Mouse (Mus musculus): ENCODE measurements around the gene Kiz.

Kiz gene

DNA sequence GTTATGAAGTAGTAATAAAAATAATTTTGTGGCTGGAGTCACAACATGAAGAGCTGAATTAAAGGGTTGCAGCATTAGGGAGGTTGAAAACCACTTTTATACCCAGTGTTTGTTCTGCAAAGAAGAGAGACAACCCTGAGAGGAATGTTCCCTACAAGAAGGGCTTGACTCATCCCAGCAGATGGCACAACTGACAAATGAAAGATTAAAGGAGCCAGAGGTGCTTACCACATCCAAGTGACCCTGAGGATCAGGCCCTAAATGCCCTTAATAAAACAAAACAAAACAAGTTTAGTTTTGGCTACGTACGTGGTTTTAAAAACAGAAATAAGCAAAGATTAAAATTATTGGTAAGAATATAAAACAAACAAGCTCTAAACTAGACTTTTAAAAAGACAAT, 129.2 kb downstream of the Kiz start:
- no peak for DNase-seq

DNA sequence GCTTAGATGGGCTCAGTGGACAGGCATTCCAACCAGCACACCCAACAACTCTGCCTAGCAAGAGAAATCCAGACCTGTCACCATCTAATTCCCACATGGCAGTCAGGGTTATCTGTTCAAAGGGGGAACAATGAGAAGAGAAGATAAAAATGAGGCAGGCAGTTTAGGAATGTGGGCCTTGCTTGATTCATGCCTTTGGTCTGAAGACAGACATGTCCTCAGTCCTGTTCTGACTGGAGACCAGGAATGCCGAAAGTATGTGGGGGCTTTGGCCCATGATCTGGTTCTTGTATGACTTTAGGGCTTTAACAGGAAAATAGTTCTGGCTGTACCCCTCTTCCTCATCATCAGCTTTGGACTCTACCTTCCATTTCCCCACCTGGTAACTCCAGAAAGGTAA, 130.1 kb downstream of the Kiz start:
- no peak for DNase-seq

DNA sequence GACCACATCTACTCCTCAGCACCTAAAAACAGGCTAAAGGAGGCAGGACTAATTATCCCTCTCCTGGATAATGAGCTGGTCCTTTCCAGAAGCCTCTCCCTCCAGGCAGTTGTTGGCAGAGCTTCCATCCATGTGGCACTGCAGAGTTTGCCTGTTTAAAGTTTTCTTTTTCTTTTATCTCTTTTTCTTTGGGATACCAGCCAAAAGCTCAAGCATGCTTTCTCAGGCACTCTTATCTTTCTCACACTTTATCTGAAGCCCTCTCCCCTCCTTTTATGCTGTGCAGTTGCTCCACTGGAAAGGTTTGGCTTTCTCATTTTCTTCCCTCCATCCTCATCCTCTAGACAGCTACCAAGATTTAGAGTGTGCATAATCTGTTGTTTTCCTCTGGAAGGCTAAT, 130.8 kb downstream of the Kiz start:
- no peak for DNase-seq

DNA sequence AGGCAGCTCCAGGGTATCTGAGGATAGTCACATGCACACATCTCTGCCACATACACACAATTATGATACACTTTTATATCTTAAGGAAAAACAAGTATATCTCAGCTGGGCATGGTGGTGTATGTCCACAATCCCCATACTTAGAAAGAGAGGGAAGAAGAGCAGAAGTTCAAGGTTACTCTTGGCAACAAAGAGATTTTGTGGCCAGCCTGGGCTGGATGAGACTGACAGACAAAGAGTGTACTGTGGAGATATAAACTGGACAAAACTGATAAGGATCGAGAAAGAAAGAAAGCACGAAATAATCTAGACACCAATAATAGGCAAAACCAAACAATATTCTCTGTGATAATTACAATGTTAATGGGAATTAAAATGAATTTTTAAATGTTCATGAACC, 151.6 kb downstream of the Kiz start:
- no peak for DNase-seq

DNA sequence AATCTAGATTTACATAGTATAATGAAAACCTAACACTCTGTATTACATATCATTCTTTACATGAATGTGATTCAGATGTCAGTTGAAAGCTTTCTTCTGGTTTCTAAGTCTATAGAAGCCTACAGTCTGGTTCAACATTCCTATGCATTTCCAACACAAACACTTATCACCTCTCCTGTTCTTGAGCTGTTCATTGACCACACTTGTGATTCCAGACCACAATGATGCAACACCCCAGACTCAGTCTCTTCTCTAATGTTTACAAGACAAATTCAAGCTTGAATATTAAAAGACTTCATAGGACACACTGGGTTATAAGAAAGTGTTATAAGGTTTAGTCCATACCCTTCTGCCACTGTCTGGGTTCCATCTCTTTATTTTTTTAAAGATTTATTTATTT, 153.4 kb downstream of the Kiz start:
- peak in 1 of 2 experiments; percentile 36 for DNase-seq

DNA sequence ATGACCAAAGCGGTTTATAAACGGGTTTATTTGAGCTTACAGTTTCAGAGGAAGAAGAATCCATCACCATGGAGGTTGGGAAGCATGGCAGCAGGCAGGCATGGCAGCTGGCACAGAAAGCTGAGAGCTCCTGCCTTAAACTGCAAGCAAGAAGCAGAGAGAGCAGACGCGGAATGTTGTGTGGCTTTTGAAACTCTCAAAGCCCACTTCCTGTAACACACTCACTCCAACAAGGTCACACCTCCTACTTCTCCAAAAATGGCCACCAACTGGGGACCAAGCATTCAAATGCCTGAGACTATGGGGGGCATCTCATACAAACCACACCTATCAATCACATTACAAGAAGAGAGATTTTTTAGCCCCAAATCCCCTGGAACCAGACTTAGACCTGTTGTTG, 154.5 kb downstream of the Kiz start:
- no peak for DNase-seq

DNA sequence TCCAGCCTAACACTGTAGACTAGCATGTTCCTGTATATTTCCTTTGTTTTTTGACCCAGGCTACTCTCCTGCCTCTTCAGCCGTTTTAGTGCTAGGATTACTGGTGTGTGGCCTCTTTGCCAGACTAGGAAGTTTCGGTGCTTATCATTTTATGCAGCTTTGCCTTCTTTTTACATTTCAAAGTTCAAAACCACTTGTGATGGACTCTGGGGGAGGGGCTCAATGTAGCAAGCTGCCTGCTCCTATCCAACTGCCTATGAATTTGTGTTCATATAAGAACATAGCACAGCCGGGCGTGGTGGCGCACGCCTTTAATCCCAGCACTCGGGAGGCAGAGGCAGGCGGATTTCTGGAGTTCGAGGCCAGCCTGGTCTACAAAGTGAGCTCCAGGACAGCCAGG, 155.3 kb downstream of the Kiz start:
- no peak for DNase-seq

DNA sequence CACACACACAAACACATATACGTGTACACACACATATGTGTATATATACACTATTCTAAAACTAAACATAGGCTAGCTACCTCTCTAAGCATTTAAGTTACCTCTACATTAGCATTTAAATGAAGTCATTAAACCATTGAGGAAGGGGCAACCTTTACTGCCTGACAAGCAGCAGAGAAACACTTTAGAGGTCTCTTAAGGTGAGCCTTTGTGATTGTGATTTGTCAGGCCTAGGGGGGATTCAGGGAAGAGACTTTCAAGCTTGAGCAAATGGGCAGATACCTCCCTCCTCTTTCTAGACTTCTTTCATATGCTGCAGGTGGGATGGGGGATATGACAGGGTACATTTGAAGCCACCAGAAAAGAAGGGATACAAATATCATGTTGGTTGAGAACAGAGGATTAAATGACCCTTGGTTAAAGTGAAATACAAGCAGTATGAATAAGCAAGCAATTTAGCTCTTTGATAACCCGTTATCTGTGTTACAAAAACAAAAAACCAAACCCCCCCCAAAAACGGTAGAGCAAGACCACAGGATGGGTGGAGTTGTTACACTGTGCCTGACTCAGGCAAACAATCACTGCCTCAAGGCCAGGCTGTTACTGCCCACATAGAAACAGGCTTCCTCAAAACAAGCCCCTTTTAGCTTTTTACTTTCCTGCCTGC, 155.9 kb downstream of the Kiz start:
- no peak for DNase-seq

DNA sequence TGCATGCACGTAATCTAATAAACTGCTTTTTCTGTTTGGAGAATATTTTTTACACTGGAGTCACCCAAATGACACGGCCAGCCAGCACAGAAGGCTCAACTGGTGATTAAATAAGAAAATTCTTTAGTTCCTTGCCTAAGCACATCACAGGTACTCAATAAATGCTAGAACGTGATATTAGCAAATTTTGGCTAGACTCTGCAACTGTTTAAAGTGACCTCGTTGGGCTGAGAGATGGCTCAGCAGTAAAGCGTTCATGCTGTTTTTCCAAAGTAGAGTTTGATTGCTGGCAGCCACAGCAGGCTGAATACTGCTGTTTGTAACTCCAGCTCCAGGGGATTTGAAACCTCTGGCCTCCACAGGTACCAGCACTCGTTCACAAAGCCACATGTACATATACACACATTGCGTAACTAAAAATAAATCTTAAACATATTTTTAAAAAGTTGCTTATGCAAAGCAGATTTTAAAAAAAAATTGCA, 156.5 kb downstream of the Kiz start:
- no peak for DNase-seq

DNA sequence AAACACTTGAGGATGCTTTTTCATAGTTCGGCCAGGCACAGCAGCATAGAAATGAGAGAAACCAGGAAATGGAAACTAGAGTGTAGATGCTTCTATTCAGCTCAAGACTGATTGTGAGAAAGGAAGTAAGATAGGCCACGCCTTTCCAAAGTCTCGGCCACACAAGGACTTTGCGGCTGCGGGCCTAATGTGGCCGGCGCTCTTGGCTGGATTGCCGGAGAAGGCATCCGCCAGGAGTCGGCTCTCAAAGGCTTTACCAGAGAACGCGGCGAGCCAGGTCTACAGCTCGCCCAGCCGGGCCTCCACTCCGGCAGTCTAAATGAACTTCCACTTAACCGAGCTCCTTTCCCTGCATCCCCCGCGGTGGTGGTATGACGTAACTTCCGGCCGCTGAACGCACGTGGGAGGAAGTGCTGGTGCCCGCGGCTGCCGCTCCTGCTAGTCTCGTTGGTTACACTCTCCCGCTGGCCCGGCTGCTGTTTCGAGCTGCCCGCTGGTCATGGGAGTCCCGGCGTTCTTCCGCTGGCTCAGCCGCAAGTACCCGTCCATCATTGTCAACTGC, 157.0 kb downstream of the Kiz start, which contains the start of gene Xrn2:
TSS of gene Xrn2 (plus strand) at position 374 of the 562 bp plus-strand sequence.
- DNase-seq, result peak; percentile 96 to 97

DNA sequence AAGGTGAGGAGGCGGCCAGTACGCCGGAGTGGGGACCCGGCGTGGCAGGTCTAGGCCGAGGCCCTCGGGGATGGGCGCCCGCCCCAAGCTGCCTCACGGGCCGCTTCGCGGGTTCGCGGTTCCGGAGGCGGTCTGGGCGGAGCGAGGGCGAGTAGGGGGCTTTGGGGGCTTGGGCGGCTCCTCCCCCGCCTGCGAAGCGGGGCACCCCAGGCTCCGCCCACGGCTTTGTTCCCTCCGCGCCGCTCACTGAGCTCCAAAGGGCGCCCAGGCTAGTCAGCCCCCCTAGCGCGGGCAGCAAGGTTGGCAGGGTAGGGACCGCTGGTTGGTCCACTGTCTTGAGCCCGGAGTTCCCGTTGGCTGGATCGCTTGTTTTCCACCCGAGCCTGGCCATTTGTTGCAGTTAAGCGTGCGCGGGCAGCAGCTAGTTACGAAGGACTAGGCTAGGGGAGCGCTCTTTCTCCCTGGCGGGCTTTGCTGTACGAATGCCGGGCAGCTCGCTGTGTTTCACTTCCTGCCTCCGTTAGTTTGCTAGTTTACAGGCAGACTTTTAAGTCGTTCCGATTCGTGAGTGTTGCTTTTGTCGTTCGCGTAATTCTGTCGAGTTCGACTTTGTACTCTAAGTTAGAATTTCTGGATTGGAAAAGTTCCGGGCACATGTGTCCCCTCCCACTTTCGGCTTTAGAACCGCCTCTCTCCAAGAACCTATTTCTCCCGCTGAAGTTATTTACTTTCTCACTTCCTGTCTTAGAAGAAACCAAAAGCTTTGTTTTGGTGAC, 157.7 kb downstream of the Kiz start:
- DNase-seq, result peak; percentile 60 to 68

DNA sequence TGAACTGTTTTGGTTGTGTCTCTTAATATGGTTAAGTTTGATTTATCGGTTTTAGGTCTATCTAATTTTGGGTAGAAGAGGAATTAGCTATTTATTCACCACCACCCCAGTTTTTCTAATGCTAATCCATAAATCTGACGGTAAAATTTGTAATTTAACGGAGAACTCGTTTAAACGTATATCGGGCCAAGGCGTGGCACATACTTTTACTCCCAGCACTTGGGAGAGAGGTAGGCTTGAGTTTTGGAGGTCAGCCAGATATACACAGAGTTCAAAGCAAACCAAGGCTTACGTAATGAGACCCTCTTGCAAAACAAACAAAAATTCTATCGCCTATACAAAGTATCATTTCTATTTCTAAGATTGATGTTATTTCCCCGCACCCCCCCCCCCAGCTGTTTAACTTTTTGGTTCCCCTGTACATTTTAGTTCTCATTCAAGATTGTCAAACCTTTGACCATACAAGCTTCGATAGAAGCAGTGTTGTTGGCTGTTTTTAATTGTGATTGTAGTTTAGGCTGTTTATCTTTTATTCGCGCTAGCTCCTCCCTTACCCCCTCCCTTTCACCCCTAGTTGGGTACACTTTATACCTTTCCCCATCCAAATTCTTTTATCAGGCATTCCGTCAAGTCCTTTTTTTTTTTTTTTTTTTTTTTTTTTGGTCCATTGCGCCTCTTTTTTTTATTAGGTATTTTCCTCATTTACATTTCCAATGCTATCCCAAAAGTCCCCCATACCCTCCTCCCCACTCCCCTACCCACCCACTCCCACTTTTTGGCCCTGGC, 158.6 kb downstream of the Kiz start:
- peak; percentile 21 to 54 for DNase-seq
